Mouse (Mus musculus) liver, adult (tissue): ENCODE measurements around the gene Pacsin1.

Source experiments
- GATA4 ChIP-seq: IDR thresholded peaks from 2 replicates; pipeline ENCODE4 v1.6.1; 2014; ENCODE audit warnings: mild to moderate bottlenecking, low read length; ENCODE audit not compliant: insufficient replicate concordance

Pacsin1 gene

DNA sequence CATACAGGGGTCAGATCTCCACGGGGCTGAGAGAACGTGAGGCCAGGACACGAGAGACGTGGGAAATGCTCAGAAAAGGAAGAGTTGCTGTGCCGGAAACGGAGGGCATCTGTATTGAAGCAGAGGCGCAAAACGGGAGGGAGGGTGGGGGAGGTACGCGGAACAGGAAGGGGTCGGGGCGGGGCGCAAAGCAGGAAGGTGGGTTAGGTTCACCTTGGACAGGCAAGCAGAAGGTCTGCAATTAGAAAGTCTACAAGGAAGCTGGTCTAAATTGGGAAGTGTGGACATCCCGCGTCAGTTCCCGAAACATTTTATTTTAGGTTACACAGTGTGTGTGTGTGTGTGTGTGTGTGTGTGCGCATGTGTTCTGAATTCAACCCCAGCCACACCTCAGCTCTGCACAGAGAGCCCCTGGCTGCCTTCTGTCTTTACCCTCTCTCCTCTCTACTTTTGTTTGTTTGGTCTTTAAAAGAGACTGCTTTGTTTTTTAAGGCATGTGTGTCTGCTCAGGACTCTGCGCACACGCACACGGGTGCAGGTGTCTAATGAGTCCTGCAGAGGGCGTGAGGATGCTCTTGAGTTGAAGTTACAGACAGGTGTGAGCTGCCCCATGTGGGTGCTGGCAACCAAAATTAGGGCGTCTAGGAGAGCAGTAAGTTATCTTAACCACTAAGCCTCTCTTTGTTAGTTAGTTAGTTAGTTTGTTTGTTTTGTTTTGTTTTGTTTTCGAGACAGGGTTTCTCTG lies 3.1 kb upstream of the Pacsin1 start:
- TF ChIP-seq GATA4: no peak

DNA sequence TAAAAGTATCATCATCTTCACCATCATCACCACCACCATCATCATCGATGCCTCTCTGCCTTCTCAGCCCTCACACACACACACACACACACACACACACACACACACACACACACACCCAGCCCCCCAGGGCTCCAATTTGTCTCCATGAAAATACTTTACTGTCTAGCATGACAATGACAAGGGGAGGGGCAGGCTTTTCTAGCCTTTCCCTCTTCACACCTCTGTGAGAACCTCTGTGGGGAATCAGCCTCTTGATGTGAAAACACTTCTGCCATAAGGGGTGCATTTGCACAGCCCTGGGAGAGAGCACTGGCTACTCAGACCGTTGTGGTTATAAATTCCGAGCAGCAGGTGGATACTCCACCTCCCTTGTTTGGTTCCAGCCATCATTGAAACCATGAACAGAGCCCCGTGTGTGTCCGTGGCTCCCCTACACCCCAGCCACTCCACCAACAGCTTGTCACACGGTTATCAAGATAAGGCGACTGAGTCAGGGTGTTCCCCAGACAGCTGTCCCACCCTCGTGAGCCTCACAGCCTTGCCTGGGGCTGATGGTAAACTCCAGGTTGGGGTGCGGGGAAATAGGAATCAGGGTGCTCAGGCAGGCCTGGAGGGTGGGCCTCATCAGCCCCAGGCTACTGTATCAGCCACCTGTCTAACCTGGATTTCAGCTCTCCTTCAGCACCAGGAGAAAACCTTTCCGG lies 1.9 kb upstream of the Pacsin1 start:
- no peak for TF ChIP-seq GATA4

DNA sequence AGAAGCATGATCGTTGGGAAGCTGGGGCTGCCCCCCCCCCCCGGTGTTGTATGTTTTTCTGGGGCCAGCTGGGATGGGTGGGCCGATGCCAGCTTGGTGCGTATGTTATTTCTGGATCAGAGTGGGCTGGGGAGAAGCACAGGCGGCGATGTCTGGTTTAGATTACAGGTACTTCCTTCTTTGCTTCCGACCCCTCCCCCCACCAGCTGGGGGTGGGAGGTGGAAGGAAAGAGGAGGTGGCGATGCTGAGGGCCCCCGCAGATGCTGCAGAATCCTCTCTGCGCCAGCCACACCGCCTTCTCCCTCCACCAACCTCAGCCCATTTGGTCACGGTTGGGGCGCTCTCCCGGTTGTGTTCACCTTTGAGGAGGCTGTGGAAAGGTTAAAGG lies 696 bp downstream of the Pacsin1 start:
- TF ChIP-seq GATA4: no peak

DNA sequence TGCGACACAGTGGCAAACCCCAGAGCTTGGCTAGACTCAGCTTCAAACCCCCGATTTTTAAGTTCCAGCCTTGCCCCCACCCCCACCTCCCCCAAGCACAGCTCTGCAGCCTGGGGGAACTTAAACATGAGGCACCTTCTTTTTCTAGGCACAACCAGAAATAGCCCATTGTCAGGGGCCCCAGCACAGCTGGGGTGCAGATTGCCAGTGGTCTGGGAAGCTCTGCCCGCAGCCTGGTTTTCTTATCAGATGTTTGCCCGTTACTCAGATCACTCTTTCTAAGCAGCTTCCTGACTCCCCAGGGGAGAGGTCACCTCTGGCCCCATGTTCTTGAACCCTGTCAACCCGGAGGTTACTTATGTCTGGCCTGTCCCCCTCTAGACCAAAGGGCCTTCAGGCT lies 1.1 kb downstream of the Pacsin1 start:
- no peak for TF ChIP-seq GATA4

DNA sequence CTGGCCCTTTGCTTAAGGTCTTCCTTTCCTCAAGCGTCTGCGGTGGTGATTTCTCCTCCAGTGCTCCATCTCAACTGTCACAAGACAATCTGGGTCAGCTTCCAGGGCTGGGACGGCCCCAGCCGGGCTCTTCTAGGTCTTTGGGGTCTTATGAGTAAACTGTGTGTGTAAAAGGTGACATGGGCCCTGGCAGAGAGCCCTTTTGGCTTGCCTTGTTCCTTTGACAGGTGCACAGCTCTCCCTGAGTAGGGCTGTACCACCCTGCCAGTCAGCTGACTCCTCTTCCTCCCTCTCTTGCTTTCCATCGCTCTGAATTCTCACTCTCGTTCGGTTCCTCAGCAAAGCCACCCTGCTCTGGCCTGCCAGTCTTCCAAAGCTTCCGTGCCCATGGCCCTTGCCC lies 1.8 kb downstream of the Pacsin1 start:
- TF ChIP-seq GATA4: no peak

DNA sequence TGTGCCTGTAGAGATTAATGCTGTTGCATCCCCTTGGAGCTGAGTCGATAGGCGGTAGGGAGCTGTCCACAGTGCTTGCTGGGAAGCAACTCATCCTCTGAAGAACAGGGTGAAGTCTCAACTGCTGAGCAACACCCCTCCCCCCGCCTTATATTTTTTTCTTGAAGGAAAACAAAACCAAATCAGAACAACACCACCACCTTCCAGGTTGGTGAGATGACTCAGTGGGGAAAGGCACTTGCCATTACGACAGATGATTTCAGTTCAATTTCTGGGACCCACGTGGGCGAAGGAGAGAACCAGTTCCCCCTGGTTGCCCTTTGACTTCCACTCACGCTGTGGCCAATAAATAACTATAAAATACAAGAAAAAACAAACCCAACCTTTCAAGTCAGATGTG lies 3.5 kb downstream of the Pacsin1 start:
- TF ChIP-seq GATA4: no peak

DNA sequence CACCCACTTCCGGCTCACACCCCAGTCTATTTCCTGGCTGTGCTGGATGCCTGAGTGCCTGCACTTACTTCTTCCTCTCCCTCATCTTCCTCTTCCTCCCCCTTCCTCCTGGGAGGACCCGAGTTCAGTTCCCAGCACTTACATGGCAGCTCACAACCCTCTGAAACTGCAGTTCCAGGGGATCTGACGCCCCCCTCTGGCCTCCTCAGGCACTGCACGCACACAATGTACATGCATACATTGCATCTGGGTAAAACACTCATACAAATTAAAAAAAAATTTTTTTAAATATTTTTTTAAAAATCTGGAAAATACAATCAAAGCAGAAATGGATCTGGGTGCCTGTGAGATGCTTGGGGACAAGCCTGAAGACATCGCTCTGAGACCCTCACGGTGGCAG lies 16.4 kb downstream of the Pacsin1 start:
- TF ChIP-seq GATA4: no peak

DNA sequence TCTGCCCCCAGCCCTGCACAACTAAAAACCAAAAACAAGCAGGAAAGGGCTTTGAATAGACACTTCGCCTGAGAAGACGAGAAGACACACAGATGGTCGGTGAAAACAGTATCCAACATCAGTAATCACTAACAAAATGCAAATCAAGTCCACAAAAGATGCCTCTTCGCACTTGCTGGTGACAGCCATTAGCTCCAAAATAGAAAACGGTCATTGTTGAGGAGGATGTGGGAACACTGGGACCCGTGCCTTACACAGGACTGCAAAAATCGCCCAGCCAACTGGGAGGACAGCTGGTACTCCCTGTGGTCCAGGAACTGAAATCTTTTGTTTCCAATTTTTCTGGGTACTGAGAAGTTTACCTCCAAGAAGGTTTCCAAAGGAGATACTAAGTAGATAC lies 18.6 kb downstream of the Pacsin1 start:
- TF ChIP-seq GATA4: no peak

DNA sequence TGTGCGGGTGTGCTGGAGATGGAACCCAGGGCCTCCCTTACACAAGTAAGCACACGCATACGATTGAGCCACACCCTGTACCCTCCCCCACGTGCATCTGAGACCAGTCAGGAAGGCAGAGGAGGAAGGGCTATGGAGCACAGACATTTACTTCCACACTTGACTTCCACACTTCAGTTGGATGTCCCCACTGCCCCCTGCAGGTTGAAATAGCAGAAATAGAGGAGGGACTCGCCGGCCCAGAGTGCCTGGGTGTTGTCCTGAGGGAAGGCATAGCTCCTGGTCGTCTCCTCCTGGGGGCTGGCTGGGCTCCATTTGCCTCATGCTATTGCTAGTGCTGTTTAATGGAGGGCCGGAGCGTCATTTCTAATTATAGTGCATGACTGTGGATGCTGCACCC lies 20.1 kb downstream of the Pacsin1 start:
- no peak for TF ChIP-seq GATA4

DNA sequence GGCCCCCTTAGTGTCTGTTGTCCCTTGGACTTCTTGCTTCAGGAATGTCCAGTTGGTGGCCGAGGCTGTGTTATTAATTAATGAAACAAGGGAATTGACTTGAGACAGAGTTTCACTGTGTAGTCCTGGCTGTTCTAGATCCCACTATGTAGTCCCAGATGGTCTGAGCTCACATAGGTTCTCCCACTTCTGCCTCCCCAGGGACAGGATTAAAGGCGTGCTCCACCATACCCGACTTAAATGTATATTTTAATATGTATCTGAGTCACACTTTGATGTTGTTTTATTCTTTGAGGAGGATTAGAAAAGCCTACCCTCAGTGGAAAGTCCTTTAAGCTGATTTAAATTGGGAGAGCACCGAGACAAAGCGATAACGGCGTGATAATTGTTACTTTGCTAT lies 21.0 kb downstream of the Pacsin1 start:
- TF ChIP-seq GATA4: no peak

DNA sequence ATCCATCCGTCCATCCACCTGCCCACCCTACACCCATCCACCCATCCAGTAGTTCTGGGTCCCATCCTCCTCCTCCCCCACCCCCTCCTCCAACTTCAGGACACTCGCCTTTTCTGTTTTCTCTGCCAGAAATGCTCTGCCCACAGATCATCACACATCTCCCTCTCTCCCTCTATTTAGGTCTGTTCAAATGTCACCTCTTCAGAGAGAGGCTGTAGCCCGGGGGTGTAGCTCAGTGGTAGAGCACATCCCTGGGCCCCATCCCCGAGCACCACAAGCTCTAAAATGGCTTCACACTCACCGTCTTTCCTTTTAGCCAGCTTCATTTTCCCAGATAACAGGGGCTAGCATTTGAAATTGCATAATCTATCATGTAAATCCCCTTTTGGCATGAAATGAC lies 22.4 kb downstream of the Pacsin1 start:
- TF ChIP-seq GATA4: no peak

DNA sequence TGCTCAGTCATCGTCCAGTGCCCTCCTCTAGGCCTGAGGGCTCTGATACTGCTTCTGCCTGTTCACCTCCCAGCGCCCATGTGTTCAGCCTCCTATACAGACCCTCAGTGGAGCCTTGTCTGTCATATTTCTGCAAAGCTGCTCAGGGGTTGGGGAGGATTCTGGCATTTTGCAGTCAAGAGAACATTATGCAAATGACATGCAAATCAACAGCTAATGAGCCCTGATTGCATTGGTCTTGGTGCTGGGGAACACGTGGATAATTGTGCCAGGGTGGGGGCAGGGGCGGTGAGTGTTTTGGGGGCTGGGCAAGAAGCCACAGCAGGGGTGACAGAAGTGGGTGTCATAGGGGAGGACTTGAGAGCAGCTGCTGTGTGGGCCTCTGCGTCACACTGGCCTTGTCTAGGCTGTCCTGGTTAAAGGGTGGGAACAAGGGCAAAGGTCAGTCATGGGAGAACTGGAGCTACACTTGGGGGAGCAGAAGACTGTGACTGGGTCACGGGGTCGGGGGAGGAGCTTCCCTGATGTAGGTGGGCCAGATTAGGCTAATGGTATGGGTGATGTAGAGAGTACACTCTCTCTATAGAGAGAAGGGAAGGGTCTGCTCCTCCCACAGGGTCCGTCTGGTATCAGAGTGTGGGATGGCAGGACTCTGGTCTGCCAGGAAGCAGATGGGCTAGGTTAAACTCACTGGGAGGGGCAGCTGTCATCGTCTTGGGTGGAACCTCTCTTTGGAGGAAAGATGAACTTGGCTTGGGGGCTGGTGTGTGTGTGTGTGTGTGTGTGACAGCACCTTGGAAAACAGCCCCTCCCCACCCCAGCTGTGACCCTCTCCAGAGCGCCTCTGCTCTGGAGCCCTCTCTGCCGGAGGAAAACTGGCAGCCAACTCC lies 23.9 kb downstream of the Pacsin1 start:
- TF ChIP-seq GATA4: no peak

DNA sequence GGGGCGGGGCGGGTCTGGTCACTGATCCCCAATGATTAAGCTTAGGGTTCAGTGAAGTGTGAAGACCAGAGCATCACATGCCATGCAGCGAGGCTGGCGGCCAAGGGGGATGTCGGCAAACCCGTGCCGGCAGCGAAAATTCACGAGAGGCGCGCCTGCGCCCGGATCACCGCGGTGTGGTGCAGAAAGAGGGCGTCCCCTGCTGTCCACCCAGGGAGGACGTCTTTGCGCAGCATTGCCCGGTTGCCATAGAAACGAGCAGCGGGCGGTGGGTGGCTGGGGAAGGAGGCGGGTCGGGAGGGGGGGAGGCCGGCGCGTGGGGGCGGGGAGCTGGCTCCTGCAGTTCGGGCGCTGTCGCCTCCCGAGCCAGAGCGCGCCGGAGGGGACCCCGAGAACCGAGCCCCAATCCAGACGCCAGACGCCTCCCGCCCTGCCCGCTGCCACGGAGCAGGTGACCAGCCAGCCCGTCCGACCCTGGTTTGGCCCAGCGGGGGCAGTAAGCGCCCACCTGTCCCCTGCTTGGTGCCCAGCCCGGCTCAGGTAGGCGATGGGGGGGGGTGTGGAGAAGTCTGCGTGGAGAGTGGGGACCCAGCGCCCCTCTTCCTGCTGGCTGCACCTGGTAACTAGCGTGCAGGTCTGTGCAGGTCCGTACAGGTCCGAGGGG lies 29.7 kb downstream of the Pacsin1 start:
- no peak for TF ChIP-seq GATA4

DNA sequence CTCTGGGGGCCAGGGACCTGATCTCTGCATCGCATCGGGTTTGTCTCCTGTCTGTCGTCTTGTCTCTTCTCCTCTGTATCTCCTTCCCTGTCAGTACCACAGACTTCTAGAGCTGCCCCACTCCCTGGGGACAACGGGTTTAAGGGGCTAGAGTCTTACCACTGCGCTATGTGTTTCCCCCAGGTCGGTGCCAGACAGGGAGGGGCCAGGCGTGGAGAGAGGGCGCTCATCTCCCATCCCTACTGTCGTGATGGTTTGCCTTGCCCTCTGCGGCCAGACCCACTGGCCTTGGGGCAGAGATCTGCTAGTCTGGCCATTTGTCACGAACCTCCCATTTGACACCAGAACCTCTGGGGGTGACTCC lies 30.2 kb downstream of the Pacsin1 start:
- TF ChIP-seq GATA4: no peak

DNA sequence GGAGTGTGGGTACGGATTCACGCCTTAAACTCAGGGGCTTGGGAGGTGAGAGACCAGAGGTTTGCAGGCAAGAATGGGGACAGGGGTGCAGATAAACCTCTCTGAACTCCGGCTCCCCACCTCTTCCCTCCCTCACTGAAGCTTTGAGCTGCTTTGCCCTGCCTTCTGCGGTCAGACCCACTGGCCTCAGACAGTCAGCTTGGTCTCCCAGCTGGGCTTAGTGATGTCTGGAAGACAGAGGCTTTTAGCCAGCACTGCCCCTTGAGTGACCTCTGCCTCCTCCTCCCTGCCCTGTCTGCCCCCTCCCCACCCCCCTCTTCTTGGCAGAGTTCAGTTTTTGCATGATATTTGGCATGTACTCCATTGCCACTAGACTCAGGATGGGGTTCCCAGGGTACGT lies 31.1 kb downstream of the Pacsin1 start:
- no peak for TF ChIP-seq GATA4

DNA sequence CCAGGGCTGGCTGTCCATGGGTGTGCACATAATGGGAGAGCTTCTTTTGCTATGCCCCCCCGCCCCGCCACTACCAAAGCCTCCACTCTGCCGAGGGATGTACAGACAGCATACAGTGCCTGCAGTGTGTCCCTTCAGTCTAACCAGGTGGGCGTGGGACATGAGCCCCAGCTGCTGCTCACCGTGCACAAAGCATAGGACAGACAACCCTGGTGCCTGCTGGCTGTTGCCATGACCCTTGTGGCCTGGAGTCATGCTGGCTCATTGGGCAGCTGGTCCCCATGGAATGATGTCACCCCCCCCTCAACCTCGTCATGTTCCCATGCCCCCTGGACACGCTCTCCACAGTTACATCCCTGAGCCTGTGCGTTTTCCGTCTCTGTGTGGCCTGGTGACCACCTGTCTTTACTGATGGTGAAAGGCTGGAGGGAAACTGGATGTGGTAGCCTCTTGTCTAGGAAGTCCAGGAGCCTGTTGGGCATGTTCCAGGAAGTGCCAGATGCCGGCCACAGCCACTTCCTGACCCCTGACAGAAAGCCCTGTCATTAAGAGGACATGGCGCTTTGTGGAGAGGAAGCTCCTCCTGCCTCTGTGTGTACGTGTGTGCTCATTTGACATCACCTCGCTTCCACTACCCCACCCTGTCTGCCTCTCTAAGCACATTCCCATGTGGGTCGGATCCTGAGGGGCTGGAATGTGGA lies 35.8 kb downstream of the Pacsin1 start:
- no peak for TF ChIP-seq GATA4
